26 mouse cellular contexts compared by ENCODE assay signal in the genomic region with DNA sequence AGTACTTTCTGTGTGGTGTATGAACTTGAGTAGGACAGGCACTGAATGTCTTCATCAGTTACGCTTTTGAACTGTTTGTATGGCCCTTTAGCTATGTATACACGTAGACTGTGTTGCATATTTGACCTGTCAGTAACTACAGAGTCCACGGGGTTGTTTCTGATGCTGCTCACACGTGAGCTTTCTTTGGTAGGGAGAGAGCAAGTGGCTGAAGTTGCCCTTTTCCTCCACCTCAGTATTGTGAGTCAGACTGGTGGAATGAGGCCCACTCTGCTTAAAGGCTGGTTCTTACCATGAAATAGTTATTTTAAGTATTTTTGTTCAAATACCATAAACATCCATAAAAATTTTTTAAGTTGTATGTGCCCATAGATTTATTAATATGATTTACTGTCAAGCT. TPM values are rescaled to one million over a fixed set of nuclear protein-coding genes. Genes with fewer than 3 reads are reported as not detected.
DNase-seq lines count a peak whose midpoint lies in the region; ATAC-seq and TF ChIP-seq lines count a peak whose summit lies in the region.
"Had no signal": no experiment of that assay in that cellular context is flagged by ENCODE, and none has a peak within 500 bp of the region (broad histone marks: within the 10 kb centered on the region; RNA-seq: fewer than 3 reads in every experiment).

No protein-coding gene starts in this region.

- peak overlapping the region; percentile 96 for H3K27ac ChIP-seq in liver, embryonic 12.5 days
- H3K27ac ChIP-seq in CH12.LX (ENCODE audit: insufficient read depth, low read depth) = peak overlapping the region; percentile 76
- H3K27ac ChIP-seq in liver, embryonic 16.5 days (ENCODE audit: low read length) = 0 out of 2 replicates have a peak overlapping the region, but pooled peaks have one; percentile 42
- H3K27ac ChIP-seq: embryonic facial prominence, embryonic 12.5 days; embryonic facial prominence, embryonic 15.5 days; gastrocnemius, adult 2 months; heart, embryonic 10.5 days; hindbrain, embryonic 14.5 days; hindbrain, postnatal 0 days had no signal

- in situ Hi-C loops in CH12.LX (cut with MboI; ENCODE audit: low pct_ligation_motif_present, low pct_unique_long_range_greater_than_20kb, low sequenced_read_pairs) = no loop called here

- peaks cover 89% of the 10 kb centered on the region for H3K36me3 ChIP-seq in liver, embryonic 12.5 days
- H3K36me3 ChIP-seq in CH12.LX (replicated peaks in 1 of 2; ENCODE audit: control insufficient read depth in 1 of 2, insufficient read depth in 1 of 2, low read length in 1 of 2) = peaks cover 62 to 92% of the 10 kb centered on the region in 2 experiments
- H3K36me3 ChIP-seq in liver, embryonic 16.5 days (ENCODE audit: control insufficient read depth, insufficient read depth) = peaks cover 49% of the 10 kb centered on the region

- 84% methylated on average over 4 of the region's 4 CpGs for WGBS in liver, embryonic 12.5 days (ENCODE audit: insufficient replicate concordance)
- WGBS in liver, embryonic 16.5 days (ENCODE audit: insufficient replicate concordance) = 83% methylated on average over 4 of the region's 4 CpGs

- TF ChIP-seq CTCF in CH12.LX (conservative IDR thresholded peaks at IDR 0.05 in 1 of 2, IDR thresholded peaks at IDR 0.05 in 1 of 2; ENCODE audit: low read depth in 2 of 2, low read length in 2 of 2) = no peak

- no peak overlapping the region for H3K4me3 ChIP-seq in liver, embryonic 12.5 days
- H3K4me3 ChIP-seq in CH12.LX (replicated peaks in 1 of 3; ENCODE audit: low read depth in 2 of 3, low read length in 2 of 3, poor library complexity in 1 of 3) = no peak overlapping the region
- H3K4me3 ChIP-seq in liver, embryonic 16.5 days (ENCODE audit: low read depth, low read length) = no peak overlapping the region
- H3K4me3 ChIP-seq: embryonic facial prominence, embryonic 12.5 days; embryonic facial prominence, embryonic 15.5 days; gastrocnemius, adult 2 months; heart, embryonic 10.5 days; heart, embryonic 13.5 days had no signal

- dilution Hi-C loops in CH12.LX (cut with MboI; ENCODE audit: extremely low pct_ligation_motif_present, extremely low pct_unique_long_range_greater_than_20kb, low sequenced_read_pairs) = no loop called here

- H3K27me3 ChIP-seq in liver, embryonic 12.5 days (replicated peaks) = no peaks in the 10 kb centered on the region
- H3K27me3 ChIP-seq in CH12.LX (replicated peaks) = no peaks in the 10 kb centered on the region
- no peaks in the 10 kb centered on the region for H3K27me3 ChIP-seq in liver, embryonic 16.5 days (ENCODE audit: control insufficient read depth, insufficient read depth, low read depth, low read length)
- H3K27me3 ChIP-seq: embryonic facial prominence, embryonic 12.5 days; embryonic facial prominence, embryonic 15.5 days; heart, embryonic 13.5 days had no signal

- no peak for ATAC-seq in liver, embryonic 12.5 days
- no peak for ATAC-seq in liver, embryonic 16.5 days (ENCODE audit: low read depth)
- ATAC-seq: forebrain, embryonic 14.5 days; forebrain, postnatal 0 days; hindbrain, postnatal 0 days; inflammation-experienced regulatory T-cells, adult 6 months had no signal

- no peak for TF ChIP-seq EP300 in CH12.LX (IDR thresholded peaks at IDR 0.05; ENCODE audit: low read length)

- no peaks in the 10 kb centered on the region for H3K9me3 ChIP-seq in liver, embryonic 12.5 days (replicated peaks)
- no peaks in the 10 kb centered on the region for H3K9me3 ChIP-seq in CH12.LX (replicated peaks; ENCODE audit: low read length)
- no peaks in the 10 kb centered on the region for H3K9me3 ChIP-seq in liver, embryonic 16.5 days (replicated peaks; ENCODE audit: control insufficient read depth, low read length)
- H3K9me3 ChIP-seq: embryonic facial prominence, embryonic 12.5 days; embryonic facial prominence, embryonic 15.5 days; G1E; heart, embryonic 10.5 days; heart, embryonic 13.5 days had no signal

- H3K4me1 ChIP-seq in liver, embryonic 12.5 days = peaks cover 50% of the 10 kb centered on the region
- H3K4me1 ChIP-seq in CH12.LX (ENCODE audit: control insufficient read depth in 1 of 2, insufficient read depth in 2 of 2) = peaks cover 10 to 34% of the 10 kb centered on the region in 2 experiments
- H3K4me1 ChIP-seq in liver, embryonic 16.5 days (ENCODE audit: control insufficient read depth, low read depth, low read length) = peaks cover 35% of the 10 kb centered on the region
- H3K4me1 ChIP-seq: embryonic facial prominence, embryonic 12.5 days; embryonic facial prominence, embryonic 15.5 days had no signal

- no peak for TF ChIP-seq POLR2A in CH12.LX (IDR thresholded peaks at IDR 0.05; ENCODE audit: low read depth, low read length)

- peaks cover 24% of the 10 kb centered on the region for H3K79me2 ChIP-seq in CH12.LX (replicated peaks; ENCODE audit: control insufficient read depth, extremely low read depth, insufficient read depth, poor library complexity, severe bottlenecking)

- H3K4me2 ChIP-seq in liver, embryonic 12.5 days = no peak overlapping the region
- H3K4me2 ChIP-seq in CH12.LX (ENCODE audit: insufficient read depth, low read depth, poor library complexity, severe bottlenecking) = no peak overlapping the region
- H3K4me2 ChIP-seq in liver, embryonic 16.5 days (ENCODE audit: low read depth, low read length) = no peak overlapping the region
- H3K4me2 ChIP-seq: embryonic facial prominence, embryonic 12.5 days; embryonic facial prominence, embryonic 15.5 days; heart, embryonic 13.5 days; hindbrain, embryonic 14.5 days had no signal

- no peak for DNase-seq in liver
- DNase-seq in 3T3-L1 (ENCODE audit: low read depth, low spot score) = peak; percentile 80
- no peak for DNase-seq in CH12.LX (ENCODE audit: extremely low read depth)
- DNase-seq in adrenal gland, postnatal 36 days = no peak
- DNase-seq: adrenal gland, adult 2 months; adrenal gland, postnatal 14 days; cerebellum, adult 2 months; cerebellum, adult 9-11 months; cerebellum, postnatal 25 days; forebrain, postnatal 0 days; gastrocnemius, adult 2 months; gastrocnemius, postnatal 14 days; heart, adult 18-20 months; heart, postnatal 14 days; heart, postnatal 4 days had no signal

- TF ChIP-seq RAD21 in CH12.LX (IDR thresholded peaks at IDR 0.05; ENCODE audit: low read depth, low read length) = no peak

- H3K9ac ChIP-seq in liver, embryonic 12.5 days = no peak overlapping the region
- H3K9ac ChIP-seq in CH12.LX (ENCODE audit: insufficient read depth, low read depth) = no peak overlapping the region; the same call in 1 of the 2 replicates
- H3K9ac ChIP-seq in liver, embryonic 16.5 days (ENCODE audit: low read depth, low read length) = no peak overlapping the region
- H3K9ac ChIP-seq: embryonic facial prominence, embryonic 12.5 days; embryonic facial prominence, embryonic 15.5 days; forebrain, postnatal 0 days; heart, embryonic 13.5 days; hindbrain, embryonic 14.5 days had no signal

TF ChIP-seq in CH12.LX, 34 proteins besides CTCF, POLR2A, EP300 and RAD21 (continues in another document):
- TF ChIP-seq POLR2AphosphoS2 (IDR thresholded peaks at IDR 0.05; ENCODE audit: low read depth, low read length) (no peak), E2F4 (IDR thresholded peaks at IDR 0.05; ENCODE audit: insufficient replicate concordance, low read depth, low read length) (no peak), TBP (conservative IDR thresholded peaks at IDR 0.05; ENCODE audit: low read depth, low read length) (no peak), JUN (IDR thresholded peaks at IDR 0.05; ENCODE audit: insufficient read depth, low read depth, low read length) (no peak), ETS1 (conservative IDR thresholded peaks at IDR 0.05; ENCODE audit: low read depth, low read length) (no peak), UBTF (IDR thresholded peaks at IDR 0.05; ENCODE audit: low read depth, low read length) (no peak), USF1 (IDR thresholded peaks at IDR 0.05; ENCODE audit: low read depth, low read length) (no peak), MYC (IDR thresholded peaks at IDR 0.05; ENCODE audit: low read depth, low read length) (no peak), RCOR1 (conservative IDR thresholded peaks at IDR 0.05; ENCODE audit: low read depth, low read length) (no peak), MAFK (IDR thresholded peaks at IDR 0.05; ENCODE audit: insufficient replicate concordance, low read length) (no peak), GABPA (IDR thresholded peaks at IDR 0.05; ENCODE audit: insufficient replicate concordance, low read depth, low read length) (no peak), PAX5 (IDR thresholded peaks at IDR 0.05; ENCODE audit: low read length) (no peak), TCF12 (IDR thresholded peaks at IDR 0.05; ENCODE audit: low read depth, low read length) (no peak), ZMIZ1 (IDR thresholded peaks at IDR 0.05; ENCODE audit: low read depth, low read length) (no peak), ZNF384 (IDR thresholded peaks at IDR 0.05; ENCODE audit: low read depth, low read length) (no peak), USF2 (conservative IDR thresholded peaks at IDR 0.05; ENCODE audit: low read depth, low read length) (no peak), NELFE (IDR thresholded peaks at IDR 0.05; ENCODE audit: low read depth, low read length) (no peak), CHD2 (IDR thresholded peaks at IDR 0.05; ENCODE audit: low read length) (no peak), BHLHE40 (IDR thresholded peaks at IDR 0.05; ENCODE audit: low read depth, low read length) (no peak)

RNA-seq across cellular contexts. Expression of gene Ociad1, which starts 16.9 kb away (rescaled TPM):
- 154 and 159 TPM in 2 replicates for polyA plus RNA-seq in liver, embryonic 12.5 days (2016; fragmentation: Nextera tagmentation; extraction: Ambion mirVana)
- total RNA-seq in CH12.LX (2012; rRNA removed) = 153 and 164 TPM in 2 replicates
- 292 and 359 TPM in 2 replicates for total RNA-seq in CH12.LX (2014; rRNA removed)
- polyA plus RNA-seq in CH12.LX (2012; ENCODE audit: insufficient read length, low read depth) = 285 and 329 TPM in 2 replicates
- 108 and 118 TPM in 2 replicates for polyA plus RNA-seq in liver, embryonic 16.5 days (2015; fragmentation: Nextera tagmentation; extraction: Ambion mirVana)
- 100 to 1,000 TPM; 257 to 258 TPM for total RNA-seq in adrenal gland, postnatal 36 days (2021)

RNA-seq across cellular contexts. Expression of gene Ociad2, which starts 31.3 kb away (rescaled TPM):
- 4.7 and 4.9 TPM in 2 replicates for polyA plus RNA-seq in liver, embryonic 12.5 days (2016; fragmentation: Nextera tagmentation; extraction: Ambion mirVana)
- total RNA-seq in CH12.LX (2012; rRNA removed) (5.3 and 6.3 TPM in 2 replicates), CH12.LX (2014; rRNA removed) (1.9 and 2.3 TPM in 2 replicates)
- 3.2 and 4.4 TPM in 2 replicates for polyA plus RNA-seq in CH12.LX (2012; ENCODE audit: insufficient read length, low read depth)
- polyA plus RNA-seq in liver, embryonic 16.5 days (2015; fragmentation: Nextera tagmentation; extraction: Ambion mirVana) = 6.2 and 7.4 TPM in 2 replicates
- 10 to 100 TPM; 17.6 to 19.9 TPM for total RNA-seq in adrenal gland, postnatal 36 days (2021)
- polyA plus RNA-seq: G1E had no signal

RNA-seq across cellular contexts. Expression of gene Fryl, which starts 53.1 kb away (rescaled TPM):
- polyA plus RNA-seq in liver, embryonic 12.5 days (2016; fragmentation: Nextera tagmentation; extraction: Ambion mirVana) = 46.3 and 50.6 TPM in 2 replicates
- total RNA-seq in CH12.LX (2012; rRNA removed) = 31.3 and 35.0 TPM in 2 replicates
- 23.2 and 23.8 TPM in 2 replicates for total RNA-seq in CH12.LX (2014; rRNA removed)
- polyA plus RNA-seq in CH12.LX (2012; ENCODE audit: insufficient read length, low read depth) = 32.6 and 38.4 TPM in 2 replicates
- polyA plus RNA-seq in liver, embryonic 16.5 days (2015; fragmentation: Nextera tagmentation; extraction: Ambion mirVana) = 43.6 and 44.1 TPM in 2 replicates
- total RNA-seq in adrenal gland, postnatal 36 days (2021) = 10 to 100 TPM; 44.1 to 45.3 TPM

Comparison
In these comparisons a context has a peak if more than half of its experiments do, and no peak if none do; other contexts are left out.
1. H3K27ac ChIP-seq: peak in every context shown above with its lines; median percentile 96 in liver, embryonic 12.5 days; 76 in CH12.LX; 42 in liver, embryonic 16.5 days.